Comparison of ENCODE assay signal across 28 mouse cellular contexts in genomic region chr5:98247516-98247915, GRCm38 (mm10). TPM values are rescaled to one million over a fixed set of nuclear protein-coding genes. Genes with fewer than 3 reads are reported as not detected.
DNase-seq lines count a peak whose midpoint lies in the region; ATAC-seq and TF ChIP-seq lines count a peak whose summit lies in the region.
"Had no signal": no experiment of that assay in that cellular context is flagged by ENCODE, and none has a peak within 500 bp of the region (broad histone marks: within the 10 kb centered on the region; RNA-seq: fewer than 3 reads in every experiment).

No protein-coding gene starts in this region.

- no peak for TF ChIP-seq CTCF in forebrain, postnatal 0 days (IDR thresholded peaks at IDR 0.05; ENCODE audit: low read depth)
- no peak for TF ChIP-seq CTCF in lung, embryonic 14.5 days (IDR thresholded peaks at IDR 0.05; ENCODE audit: low read depth)

- no peaks in the 10 kb centered on the region for H3K4me1 ChIP-seq in forebrain, postnatal 0 days (ENCODE audit: insufficient read depth)
- no peaks in the 10 kb centered on the region for H3K4me1 ChIP-seq in forebrain, embryonic 16.5 days (replicated peaks; ENCODE audit: control insufficient read depth, insufficient read depth, low read length)
- no peaks in the 10 kb centered on the region for H3K4me1 ChIP-seq in lung, embryonic 14.5 days (ENCODE audit: insufficient read depth)
- H3K4me1 ChIP-seq in kidney, embryonic 16.5 days (ENCODE audit: insufficient read depth, low read length): no peaks in the 10 kb centered on the region
- H3K4me1 ChIP-seq in embryonic facial prominence, embryonic 10.5 days: peaks cover 3% of the 10 kb centered on the region; the same call in 1 of the 2 replicates
- H3K4me1 ChIP-seq: embryonic facial prominence, embryonic 15.5 days; heart, embryonic 15.5 days; limb, embryonic 12.5 days; megakaryocyte, embryonic 14.5 days had no signal

- no peak for DNase-seq in forebrain, postnatal 0 days
- no peak for DNase-seq in lung, embryonic 14.5 days
- DNase-seq in lung, postnatal 25 days (ENCODE audit: low spot score): no peak
- peak; percentile 13 to 44 for DNase-seq in layer of hippocampus, postnatal 14 days (ENCODE audit: low spot score in 2 of 2)
- DNase-seq in right cerebral cortex, postnatal 36 days (ENCODE audit: low spot score in 2 of 2): peak; percentile 8 to 47
- no peak for DNase-seq in embryonic facial prominence, embryonic 10.5 days (ENCODE audit: low spot score)
- DNase-seq: adrenal gland, postnatal 10 days; cerebellum, adult 2 months; gastrocnemius, adult 2 months; heart, postnatal 4 days; kidney, adult 8-10 months; kidney, postnatal 14 days; lung, adult 18-20 months; lung, postnatal 14 days; midbrain, embryonic 14.5 days; spleen, adult 18-20 months had no signal

- no peak overlapping the region for H3K4me2 ChIP-seq in forebrain, postnatal 0 days (ENCODE audit: low read depth)
- H3K4me2 ChIP-seq in forebrain, embryonic 16.5 days (ENCODE audit: low read length): no peak overlapping the region
- H3K4me2 ChIP-seq in lung, embryonic 14.5 days: no peak overlapping the region
- no peak overlapping the region for H3K4me2 ChIP-seq in kidney, embryonic 16.5 days (replicated peaks; ENCODE audit: low read depth, low read length)
- H3K4me2 ChIP-seq: embryonic facial prominence, embryonic 15.5 days; heart, embryonic 15.5 days; hindbrain, embryonic 14.5 days; limb, embryonic 12.5 days; liver, embryonic 11.5 days had no signal

- ATAC-seq in forebrain, postnatal 0 days: peak; percentile 29; the same call in 1 of the 2 replicates
- no peak for ATAC-seq in forebrain, embryonic 16.5 days
- peak; percentile 35; the same call in 1 of the 2 replicates for ATAC-seq in lung, embryonic 14.5 days (ENCODE audit: insufficient read depth)
- ATAC-seq in kidney, embryonic 16.5 days (ENCODE audit: low FRiP score, low TSS enrichment): no peak
- ATAC-seq: forebrain, embryonic 14.5 days; inflammation-experienced regulatory T-cells, adult 6 months had no signal

- H3K9ac ChIP-seq in forebrain, postnatal 0 days: no peak overlapping the region
- H3K9ac ChIP-seq in forebrain, embryonic 16.5 days (replicated peaks; ENCODE audit: low read depth, low read length): no peak overlapping the region
- H3K9ac ChIP-seq in lung, embryonic 14.5 days: no peak overlapping the region
- H3K9ac ChIP-seq in kidney, embryonic 16.5 days (replicated peaks; ENCODE audit: low read length): no peak overlapping the region
- H3K9ac ChIP-seq: embryonic facial prominence, embryonic 15.5 days; heart, embryonic 15.5 days; hindbrain, embryonic 14.5 days; limb, embryonic 12.5 days had no signal

- no peaks in the 10 kb centered on the region for H3K36me3 ChIP-seq in forebrain, postnatal 0 days (ENCODE audit: insufficient read depth)
- no peaks in the 10 kb centered on the region for H3K36me3 ChIP-seq in forebrain, embryonic 16.5 days (ENCODE audit: control insufficient read depth, insufficient read depth)
- H3K36me3 ChIP-seq in lung, embryonic 14.5 days (ENCODE audit: insufficient read depth): no peaks in the 10 kb centered on the region
- no peaks in the 10 kb centered on the region for H3K36me3 ChIP-seq in kidney, embryonic 16.5 days (ENCODE audit: insufficient read depth, low read length)
- no peaks in the 10 kb centered on the region for H3K36me3 ChIP-seq in embryonic facial prominence, embryonic 10.5 days (replicated peaks)
- H3K36me3 ChIP-seq: embryonic facial prominence, embryonic 15.5 days; heart, embryonic 15.5 days; limb, embryonic 12.5 days had no signal

- no peak overlapping the region for H3K4me3 ChIP-seq in forebrain, postnatal 0 days (ENCODE audit: low read depth, low read length)
- H3K4me3 ChIP-seq in forebrain, embryonic 16.5 days (replicated peaks; ENCODE audit: low read length): no peak overlapping the region
- H3K4me3 ChIP-seq in lung, embryonic 14.5 days (ENCODE audit: low read depth, low read length): no peak overlapping the region
- no peak overlapping the region for H3K4me3 ChIP-seq in kidney, embryonic 16.5 days (ENCODE audit: low read length)
- no peak overlapping the region for H3K4me3 ChIP-seq in embryonic facial prominence, embryonic 10.5 days
- H3K4me3 ChIP-seq: embryonic facial prominence, embryonic 15.5 days; gastrocnemius, adult 2 months; heart, embryonic 15.5 days; left cerebral cortex, adult 2 months; limb, embryonic 12.5 days; megakaryocyte, embryonic 14.5 days had no signal

- H3K27ac ChIP-seq in forebrain, postnatal 0 days (ENCODE audit: low read depth, low read length): no peak overlapping the region
- H3K27ac ChIP-seq in forebrain, embryonic 16.5 days (ENCODE audit: low read length): no peak overlapping the region
- no peak overlapping the region for H3K27ac ChIP-seq in lung, embryonic 14.5 days (ENCODE audit: low read depth)
- no peak overlapping the region for H3K27ac ChIP-seq in kidney, embryonic 16.5 days (ENCODE audit: low read length)
- no peak overlapping the region for H3K27ac ChIP-seq in embryonic facial prominence, embryonic 10.5 days (replicated peaks)
- H3K27ac ChIP-seq: embryonic facial prominence, embryonic 15.5 days; gastrocnemius, adult 2 months; heart, embryonic 15.5 days; hindbrain, embryonic 14.5 days; left cerebral cortex, adult 2 months; limb, embryonic 12.5 days had no signal

- no peaks in the 10 kb centered on the region; the same call in none of the 2 replicates for H3K27me3 ChIP-seq in forebrain, postnatal 0 days (ENCODE audit: insufficient read depth, low read length)
- H3K27me3 ChIP-seq in forebrain, embryonic 16.5 days (replicated peaks; ENCODE audit: control insufficient read depth, insufficient read depth, low read length): peaks cover under 1% of the 10 kb centered on the region; the same call in 1 of the 2 replicates
- peaks cover 7% of the 10 kb centered on the region; the same call in 1 of the 2 replicates for H3K27me3 ChIP-seq in lung, embryonic 14.5 days (ENCODE audit: insufficient read depth, low read length)
- H3K27me3 ChIP-seq in kidney, embryonic 16.5 days (ENCODE audit: insufficient read depth, low read length): peaks cover 10% of the 10 kb centered on the region
- peaks cover 33% of the 10 kb centered on the region for H3K27me3 ChIP-seq in embryonic facial prominence, embryonic 10.5 days (replicated peaks; ENCODE audit: low read depth, poor library complexity, severe bottlenecking)

- WGBS in forebrain, postnatal 0 days: 51% methylated on average over 2 of the region's 2 CpGs
- WGBS in forebrain, embryonic 16.5 days: 54% methylated on average over 2 of the region's 2 CpGs
- 56% methylated on average over 2 of the region's 2 CpGs for WGBS in lung, embryonic 14.5 days
- 51% methylated on average over 2 of the region's 2 CpGs for WGBS in kidney, embryonic 16.5 days
- 55% methylated on average over 2 of the region's 2 CpGs for WGBS in embryonic facial prominence, embryonic 10.5 days

- H3K9me3 ChIP-seq in forebrain, postnatal 0 days (ENCODE audit: low read length): no peaks in the 10 kb centered on the region
- no peaks in the 10 kb centered on the region for H3K9me3 ChIP-seq in forebrain, embryonic 16.5 days (ENCODE audit: control insufficient read depth, low read length)
- no peaks in the 10 kb centered on the region for H3K9me3 ChIP-seq in lung, embryonic 14.5 days (ENCODE audit: low read depth, low read length)
- no peaks in the 10 kb centered on the region for H3K9me3 ChIP-seq in kidney, embryonic 16.5 days (ENCODE audit: low read length)
- no peaks in the 10 kb centered on the region for H3K9me3 ChIP-seq in embryonic facial prominence, embryonic 10.5 days
- H3K9me3 ChIP-seq: embryonic facial prominence, embryonic 15.5 days; heart, embryonic 15.5 days; limb, embryonic 12.5 days; megakaryocyte, embryonic 14.5 days had no signal

RNA-seq across cellular contexts. Expression of gene Fgf5, which starts 6.5 kb away (rescaled TPM):
- 0.48 and 2.4 TPM in 2 replicates for total RNA-seq in forebrain, postnatal 0 days (2014; rRNA removed)
- polyA plus RNA-seq in forebrain, postnatal 0 days (2015; fragmentation: Nextera tagmentation; extraction: Ambion mirVana): 0.39 and 0.94 TPM in 2 replicates
- polyA plus RNA-seq in forebrain, embryonic 16.5 days (2015; fragmentation: Nextera tagmentation; extraction: Ambion mirVana): 0.50 and 0.85 TPM in 2 replicates
- 0.74 and 0.88 TPM in 2 replicates for polyA plus RNA-seq in lung, embryonic 14.5 days (2014; fragmentation: Nextera tagmentation; extraction: Ambion mirVana)
- total RNA-seq in layer of hippocampus, postnatal 14 days (2021): 1 to 10 TPM; 4.4 to 5.6 TPM
- polyA plus RNA-seq in kidney, embryonic 16.5 days (2015; fragmentation: Nextera tagmentation; extraction: Ambion mirVana): 0.12 and 0.55 TPM in 2 replicates
- 0.52 and 0.65 TPM in 2 replicates for polyA plus RNA-seq in embryonic facial prominence, embryonic 10.5 days (2016; fragmentation: Nextera tagmentation; extraction: Ambion mirVana)
- total RNA-seq: adrenal gland, postnatal 10 days had no signal
- polyA plus RNA-seq: inflammation-experienced regulatory T-cells, adult 6 months; testis, adult 2 months had no signal

Comparison
In these comparisons a context has a peak if more than half of its experiments do, and no peak if none do; other contexts are left out.
1. ATAC-seq: peak in forebrain, postnatal 0 days (single experiment) and lung, embryonic 14.5 days (single experiment); none in forebrain, embryonic 16.5 days (single experiment) and kidney, embryonic 16.5 days (single experiment).
2. DNase-seq: peak in layer of hippocampus, postnatal 14 days (2 of 2) and right cerebral cortex, postnatal 36 days (2 of 2); none in forebrain, postnatal 0 days (single experiment), lung, embryonic 14.5 days (single experiment), lung, postnatal 25 days (single experiment) and embryonic facial prominence, embryonic 10.5 days (single experiment).